Mouse (Mus musculus) embryonic facial prominence, embryonic 14.5 days (tissue): ENCODE measurements around the gene Grifin. TPM values are rescaled to one million over a fixed set of nuclear protein-coding genes. Genes with fewer than 3 reads are reported as not detected.

Experiments
- ATAC-seq: fragments of 200-750 bp; cut with Nextera tagmentation; 2 replicates; pipeline ENCODE4 v1.8.0; 2017; ENCODE audit warnings: low read depth, moderate number of reproducible peaks, moderate TSS enrichment
- DNase-seq: peaks from one replicate; pipeline ENCODE4 v3.0.0-alpha.2; 2015; ENCODE audit warnings: low spot score
- H3K27ac ChIP-seq: fragments of 300-500 bp; sonication (generic); replicated peaks from 2 replicates; pipeline ENCODE4 v1.5.1; 2014; ENCODE audit warnings: low read depth, mild to moderate bottlenecking, low read length, moderate library complexity
- H3K27me3 ChIP-seq: fragments of 300-500 bp; sonication (generic); replicated peaks from 2 replicates; pipeline ENCODE4 v1.6.1; 2014; ENCODE audit warnings: low read length; ENCODE audit not compliant: control insufficient read depth, insufficient read depth
- H3K36me3 ChIP-seq: fragments of 300-500 bp; sonication (generic); 2 replicates; pipeline ENCODE4 v1.6.1; 2014; ENCODE audit warnings: low read length, mixed read lengths; ENCODE audit not compliant: control insufficient read depth, insufficient read depth
- H3K4me1 ChIP-seq: fragments of 300-500 bp; sonication (generic); 2 replicates; pipeline ENCODE4 v1.6.1; 2014; ENCODE audit warnings: antibody characterized with exemption, low read length; ENCODE audit not compliant: control insufficient read depth, insufficient read depth
- H3K4me2 ChIP-seq: fragments of 300-500 bp; sonication (generic); 2 replicates; pipeline ENCODE4 v1.6.1; 2014; ENCODE audit warnings: low read depth, mild to moderate bottlenecking, low read length, moderate library complexity, mixed read lengths
- H3K4me3 ChIP-seq: fragments of 300-500 bp; sonication (generic); 2 replicates; pipeline ENCODE4 v1.5.1; 2014; ENCODE audit warnings: low read depth, mild to moderate bottlenecking, low read length
- H3K9ac ChIP-seq: fragments of 300-500 bp; sonication (generic); 2 replicates; pipeline ENCODE4 v1.6.1; 2014; ENCODE audit warnings: low read depth, mild to moderate bottlenecking, low read length, moderate library complexity, mixed read lengths
- H3K9me3 ChIP-seq: fragments of 300-500 bp; sonication (generic); 2 replicates; pipeline ENCODE4 v1.6.1; 2016; ENCODE audit warnings: low read length; ENCODE audit not compliant: control insufficient read depth
- WGBS: fragments of 180-500 bp; shearing (Covaris S2); extraction: QIAGEN DNeasy Blood & Tissue Kit; methylation state at CpG from one replicate; pipeline ENCODE4 v1.1.7; 2014; 5-methylcytosine and 5-hydroxymethylcytosine counted together
- polyA plus RNA-seq: library from polyadenylated mRNA; unstranded; fragments of >200 nt; fragmentation: Nextera tagmentation; extraction: Ambion mirVana; gene quantifications from 2 replicates; pipeline ENCODE4 v1.2.1, GENCODE M21; 2014

Grifin gene
- polyA plus RNA-seq, 1 experiment from 2014 or later, result not detected

- H3K36me3 ChIP-seq, result no peaks in the 10 kb centered on the region
- no peak overlapping the region for H3K4me3 ChIP-seq
- ATAC-seq (0 out of 2 replicates have a peak, but pooled peaks have one; percentile 20), DNase-seq (peak; percentile 63)
- 29% methylated on average over 10 of the region's 10 CpGs for WGBS
- no peak overlapping the region for H3K4me2 ChIP-seq
- no peaks in the 10 kb centered on the region for H3K27me3 ChIP-seq
- H3K27ac ChIP-seq, result no peak overlapping the region; the same call in 1 of the 2 replicates
- H3K9ac ChIP-seq, result no peak overlapping the region
- no peaks in the 10 kb centered on the region for H3K9me3 ChIP-seq
- H3K4me1 ChIP-seq, result peaks cover 16% of the 10 kb centered on the region; the same call in 1 of the 2 replicates
Observed at GRCm38 (mm10) chr5:140568321-140568970, 3.6 kb upstream of the Grifin start.

DNA sequence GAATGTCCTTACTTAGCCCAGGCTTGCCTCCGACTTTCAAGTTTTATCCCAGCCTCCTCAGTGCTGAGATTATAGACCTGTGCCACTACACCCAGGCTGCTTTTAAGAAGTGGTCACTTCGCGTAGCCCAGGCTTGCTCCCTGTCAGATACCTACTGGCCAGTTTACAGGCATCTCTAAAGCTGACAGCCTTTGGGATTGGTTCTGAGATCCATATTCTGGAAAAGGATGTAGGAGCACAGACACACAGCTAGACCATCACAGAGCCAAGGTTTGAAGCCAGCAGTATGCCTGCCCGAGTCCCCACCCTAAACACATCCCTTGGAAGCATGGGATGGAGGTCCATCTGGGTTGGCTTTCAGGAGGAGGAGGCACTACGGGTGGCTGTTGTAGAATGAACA lies 2.9 kb upstream of the Grifin start:
- WGBS, result 84% methylated on average over 5 of the region's 5 CpGs
- Histone ChIP-seq H3K36me3 (no peaks in the 10 kb centered on the region), H3K4me1 (peaks cover 16% of the 10 kb centered on the region; the same call in 1 of the 2 replicates), H3K4me3 (no peak overlapping the region), H3K9me3 (no peaks in the 10 kb centered on the region), H3K4me2 (no peak overlapping the region), H3K27me3 (no peaks in the 10 kb centered on the region), H3K9ac (no peak overlapping the region), H3K27ac (no peak overlapping the region)
- ATAC-seq (no peak), DNase-seq (no peak)

- H3K27me3 ChIP-seq, result no peaks in the 10 kb centered on the region
- H3K27ac ChIP-seq, result no peak overlapping the region
- DNase-seq (peak; percentile 82), ATAC-seq (peak; percentile 28; the same call in 1 of the 2 replicates)
- no peaks in the 10 kb centered on the region for H3K36me3 ChIP-seq
- no peak overlapping the region for H3K4me3 ChIP-seq
- no peaks in the 10 kb centered on the region for H3K9me3 ChIP-seq
- H3K4me2 ChIP-seq, result no peak overlapping the region
- 40% methylated on average over 11 of the region's 11 CpGs for WGBS
- peaks cover 16% of the 10 kb centered on the region; the same call in 1 of the 2 replicates for H3K4me1 ChIP-seq
- H3K9ac ChIP-seq, result no peak overlapping the region
Observed at GRCm38 (mm10) chr5:140567321-140567720, 2.5 kb upstream of the Grifin start.

- DNase-seq (no peak), ATAC-seq (no peak)
- no peak overlapping the region for H3K27ac ChIP-seq
- 71% methylated on average over 4 of the region's 4 CpGs for WGBS
- no peaks in the 10 kb centered on the region for H3K27me3 ChIP-seq
- peaks cover 13% of the 10 kb centered on the region; the same call in 1 of the 2 replicates for H3K4me1 ChIP-seq
- H3K36me3 ChIP-seq, result no peaks in the 10 kb centered on the region
- no peak overlapping the region for H3K4me3 ChIP-seq
- no peaks in the 10 kb centered on the region for H3K9me3 ChIP-seq
- no peak overlapping the region for H3K4me2 ChIP-seq
- no peak overlapping the region for H3K9ac ChIP-seq
Observed at GRCm38 (mm10) chr5:140566271-140566670, 1.4 kb upstream of the Grifin start.

DNA sequence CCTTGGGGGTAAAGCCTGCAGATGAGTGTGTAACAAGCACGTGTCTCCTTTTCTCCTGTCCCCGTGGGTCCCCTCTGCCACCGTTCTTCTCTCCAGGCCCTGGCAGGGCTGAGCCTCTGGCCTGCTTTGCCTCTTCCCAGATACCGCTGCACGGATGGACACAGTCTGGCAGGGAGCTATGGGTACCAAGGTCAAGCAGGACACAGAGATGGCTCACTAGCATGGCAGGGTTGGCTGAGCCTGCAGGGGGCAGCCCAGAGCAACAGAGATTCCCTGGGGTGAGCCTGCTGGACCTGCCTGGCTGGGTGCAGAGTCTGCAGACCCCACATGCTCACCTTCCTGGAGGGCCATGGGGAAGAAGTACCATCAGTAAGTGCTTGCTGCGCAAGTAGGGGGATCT lies 985 bp upstream of the Grifin start:
- Histone ChIP-seq H3K27ac (no peak overlapping the region), H3K4me2 (no peak overlapping the region), H3K36me3 (no peaks in the 10 kb centered on the region), H3K9ac (no peak overlapping the region), H3K4me3 (no peak overlapping the region), H3K27me3 (no peaks in the 10 kb centered on the region), H3K9me3 (no peaks in the 10 kb centered on the region), H3K4me1 (peaks cover 13% of the 10 kb centered on the region; the same call in 1 of the 2 replicates)
- no peak for ATAC-seq
- 67% methylated on average over 5 of the region's 6 CpGs for WGBS
- DNase-seq, result no peak

- H3K9ac ChIP-seq, result no peak overlapping the region
- H3K4me3 ChIP-seq, result no peak overlapping the region
- no peak overlapping the region for H3K27ac ChIP-seq
- H3K9me3 ChIP-seq, result no peaks in the 10 kb centered on the region
- no peaks in the 10 kb centered on the region for H3K27me3 ChIP-seq
- ATAC-seq (0 out of 2 replicates have a peak, but pooled peaks have one; percentile 22), DNase-seq (peak; percentile 56)
- H3K36me3 ChIP-seq, result no peaks in the 10 kb centered on the region
- peaks cover 13% of the 10 kb centered on the region; the same call in 1 of the 2 replicates for H3K4me1 ChIP-seq
- no peak overlapping the region for H3K4me2 ChIP-seq
- 31% methylated on average over 4 of the region's 5 CpGs for WGBS
Observed at GRCm38 (mm10) chr5:140565451-140565850, 580 bp upstream of the Grifin start.

- Histone ChIP-seq H3K4me3 (no peak overlapping the region), H3K27me3 (no peaks in the 10 kb centered on the region), H3K4me1 (0 out of 2 replicates have a peak, but pooled peaks cover under 1% of the 10 kb centered on the region), H3K36me3 (no peaks in the 10 kb centered on the region), H3K27ac (no peak overlapping the region), H3K9ac (no peak overlapping the region), H3K4me2 (no peak overlapping the region), H3K9me3 (no peaks in the 10 kb centered on the region)
- no peak for DNase-seq
- no peak for ATAC-seq
- WGBS, result 68% methylated on average over 9 of the region's 9 CpGs
Observed at GRCm38 (mm10) chr5:140562601-140563000, 2.3 kb downstream of the Grifin start.

DNA sequence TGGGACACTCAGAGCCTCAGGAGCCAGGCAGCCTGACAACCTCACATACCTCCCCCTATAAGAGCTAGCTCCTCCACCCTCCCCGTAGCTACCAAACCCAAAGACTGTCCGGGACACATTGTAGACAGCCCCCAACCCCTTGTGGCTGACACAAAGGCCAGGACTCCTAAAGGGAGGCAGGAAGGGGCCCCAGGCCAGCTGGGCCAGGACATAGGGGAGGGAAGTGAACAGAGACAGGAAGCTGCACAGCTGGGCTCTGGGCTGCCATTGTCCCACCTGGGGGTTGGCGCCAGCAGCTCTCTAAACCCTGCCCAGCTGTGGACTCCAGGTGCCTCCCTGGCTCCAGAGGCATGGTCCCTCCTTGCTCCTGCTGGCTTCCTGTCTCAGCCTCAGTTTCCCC lies 8.0 kb downstream of the Grifin start:
- DNase-seq, result no peak
- Histone ChIP-seq H3K4me2 (no peak overlapping the region), H3K9ac (0 out of 2 replicates have a peak overlapping the region, but pooled peaks have one; percentile 16), H3K4me1 (no peaks in the 10 kb centered on the region), H3K27ac (no peak overlapping the region), H3K36me3 (no peaks in the 10 kb centered on the region), H3K27me3 (no peaks in the 10 kb centered on the region), H3K4me3 (no peak overlapping the region), H3K9me3 (no peaks in the 10 kb centered on the region)
- WGBS, result 50% methylated on average over 2 of the region's 3 CpGs
- ATAC-seq, result no peak

DNA sequence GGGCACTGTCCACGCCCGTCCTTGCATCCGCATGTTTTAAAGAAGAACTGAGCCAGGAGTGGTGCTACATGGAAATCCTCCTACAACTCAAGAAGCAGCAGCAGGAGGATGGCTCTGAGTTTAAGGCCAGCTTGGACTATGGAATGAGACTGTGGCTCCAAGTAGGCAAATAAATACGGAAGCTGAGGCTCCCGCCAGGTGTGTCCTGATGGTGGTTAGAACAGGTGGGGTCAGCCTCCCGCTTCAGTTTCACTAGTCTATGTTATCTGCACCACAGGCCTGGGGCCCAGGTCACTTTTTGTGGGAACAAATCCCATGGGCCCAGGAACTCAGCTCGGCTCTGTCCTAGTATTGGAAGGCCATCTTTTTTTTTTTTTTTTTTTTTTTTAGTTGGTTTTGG lies 11.2 kb downstream of the Grifin start:
- WGBS, result 94% methylated on average over 7 of the region's 7 CpGs
- no peak for DNase-seq
- Histone ChIP-seq H3K27ac (no peak overlapping the region), H3K36me3 (no peaks in the 10 kb centered on the region), H3K9me3 (no peaks in the 10 kb centered on the region), H3K9ac (no peak overlapping the region), H3K4me2 (no peak overlapping the region), H3K4me3 (no peak overlapping the region), H3K4me1 (no peaks in the 10 kb centered on the region), H3K27me3 (no peaks in the 10 kb centered on the region)
- ATAC-seq, result no peak
